Mouse (Mus musculus) thymus, adult 2 months (tissue): ENCODE results near the gene Myo18a.

Experiments
- CTCF ChIP-seq: fragments of 200-500 bp; IDR thresholded peaks from 2 replicates; pipeline ENCODE4 v1.5.1; 2012; ENCODE audit warnings: mild to moderate bottlenecking, control low read depth, low read length, moderate library complexity, borderline replicate concordance; ENCODE audit not compliant: control insufficient read depth, poor library complexity, insufficient read depth; ENCODE audit errors: extremely low read depth
- POLR2A ChIP-seq: fragments of 200-500 bp; IDR thresholded peaks from 2 replicates; pipeline ENCODE4 v1.6.1; 2012; ENCODE audit warnings: mild to moderate bottlenecking, low read length, control low read depth, moderate library complexity; ENCODE audit not compliant: control insufficient read depth, poor library complexity, insufficient read depth; ENCODE audit errors: extremely low read depth

DNA sequence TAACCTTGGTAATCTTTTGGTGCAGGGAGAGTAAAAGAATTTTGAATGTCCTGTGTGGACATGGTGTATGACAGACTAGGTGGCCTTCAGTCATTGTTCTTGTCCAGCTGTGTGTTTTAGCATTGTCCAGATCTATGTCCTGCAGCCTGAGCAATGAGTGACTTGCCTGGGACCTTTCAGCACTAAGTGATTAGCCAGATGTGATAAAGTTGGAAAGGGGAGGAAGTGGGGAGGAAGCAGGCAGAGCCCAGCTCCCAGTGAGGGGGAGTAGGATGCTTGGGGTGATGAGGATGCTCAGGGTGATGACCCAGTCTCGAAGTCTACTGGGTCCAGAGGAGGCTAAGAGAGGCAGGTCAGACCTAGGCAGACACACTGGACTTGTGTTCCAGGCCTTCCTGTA lies 16.2 kb downstream of the Myo18a start:
- TF ChIP-seq POLR2A (no peak), CTCF (no peak)
